Mouse (Mus musculus) Patski (cell line): ENCODE data around the gene Klf12. TPM values are rescaled to one million over a fixed set of nuclear protein-coding genes. Genes with fewer than 3 reads are reported as not detected.

Experiments
- ATAC-seq: fragments of 100-300 bp; one replicate; pipeline ENCODE4 v1.8.0; 2021
- CTCF ChIA-PET: fragments of 350-600 bp; sonication (Branson Sonifier 250); formaldehyde crosslinking; loops from one replicate; lab custom pipeline; 2022; ENCODE audit warnings: inconsistent platforms; lab: Charles Lee
- POLR2A ChIA-PET: fragments of 350-600 bp; sonication (Branson Sonifier 250); formaldehyde crosslinking; loops from one replicate; lab custom pipeline; 2022; ENCODE audit warnings: antibody characterized with exemption, inconsistent platforms; lab: Charles Lee
- DNase-seq: peaks from one replicate; pipeline ENCODE4 v3.0.0-alpha.2; 2011; ENCODE audit warnings: low read depth, low spot score
- H3K27me3 ChIP-seq: fragments of 371-371 bp; one replicate; pipeline ENCODE4 v1.5.1; 2021
- CTCF ChIP-seq: fragments of 100-300 bp; IDR thresholded peaks from one replicate; pipeline ENCODE4 v1.5.1; 2021
- in situ Hi-C: fragments of 300-500 bp; cut with MboI; formaldehyde crosslinking; loops from 3 replicates; pipeline ENCODE4 v1.11.1; 2018; ENCODE audit warnings: low pct_unique_long_range_greater_than_20kb, mixed read lengths
- polyA plus RNA-seq: library from polyadenylated mRNA; unstranded; gene quantifications from one replicate; pipeline ENCODE4 v1.2.3, GENCODE M21; 2021

Gene Klf12
- polyA plus RNA-seq, 1 experiment from 2014 or later: 1.9 TPM

DNA sequence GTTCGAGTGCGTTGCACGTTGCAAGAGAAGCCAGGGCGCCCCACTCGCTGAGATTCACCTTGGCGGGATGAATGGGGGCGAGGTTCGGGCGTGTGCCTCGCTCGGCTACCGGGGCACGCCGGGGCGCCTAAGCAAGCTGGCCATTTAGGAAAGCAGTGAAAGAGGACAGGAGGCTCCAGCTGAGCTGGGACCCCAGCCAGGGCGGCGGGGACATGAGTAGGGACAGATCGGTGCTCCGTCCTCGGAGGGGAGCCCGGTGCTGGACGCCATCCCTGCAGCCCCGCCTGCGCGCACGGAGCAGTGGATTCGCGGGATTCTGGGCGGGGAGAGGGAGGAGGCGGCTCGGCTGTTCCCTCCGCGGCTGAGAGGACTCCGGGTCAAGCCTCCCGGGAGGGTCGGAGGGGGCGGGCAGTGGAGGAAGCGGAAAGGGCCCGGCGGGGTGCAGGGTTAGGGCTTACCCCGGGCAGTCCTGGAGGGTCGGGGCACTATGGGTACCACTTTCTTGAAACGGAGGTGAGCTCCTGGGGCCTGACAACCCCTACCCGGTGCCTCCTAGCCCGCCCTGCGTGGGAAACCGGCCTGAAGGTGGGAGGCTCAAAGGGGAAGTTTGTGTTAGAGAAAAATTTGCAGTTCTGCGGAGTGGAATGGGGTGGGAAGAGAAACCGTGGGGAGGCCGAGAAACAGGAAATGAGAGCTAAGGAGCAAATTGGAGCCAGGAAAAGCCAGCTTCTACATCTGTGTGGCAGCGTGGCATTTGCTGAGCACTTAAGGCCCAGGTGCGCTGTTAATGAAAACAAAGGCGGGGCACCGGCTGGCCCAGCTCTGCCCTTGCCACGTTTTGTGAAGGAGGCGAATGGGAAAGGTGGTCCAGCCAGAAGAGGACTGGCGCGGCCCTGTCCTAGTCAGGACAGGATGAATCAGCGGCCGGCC lies 1.4 kb upstream of the Klf12 start:
- ChIA-PET CTCF (no interaction called here), POLR2A (no interaction called here)
- TF ChIP-seq CTCF: no peak
- DNase-seq (no peak), ATAC-seq (peak; percentile 37)
- in situ Hi-C loops: no loop called here
- H3K27me3 ChIP-seq: peaks cover 31% of the 10 kb centered on the region

GRCm38 (mm10) chr14:100284861-100285655 lies 579 bp upstream of the Klf12 start:
- POLR2A ChIA-PET: no interaction called here
- no peak for TF ChIP-seq CTCF
- ATAC-seq (peak; percentile 73), DNase-seq (no peak)
- CTCF ChIA-PET: no interaction called here
- in situ Hi-C loops: no loop called here
- H3K27me3 ChIP-seq: peaks cover 31% of the 10 kb centered on the region

GRCm38 (mm10) chr14:100283411-100284118 lies 914 bp downstream of the Klf12 start:
- ChIA-PET CTCF (no interaction called here), POLR2A (interaction anchor here (0.7 kb wide), 1 partner anchor 12 kb away, joined by 5 read pairs; no protein-coding TSS in a partner anchor)
- no peak for TF ChIP-seq CTCF
- DNase-seq (no peak), ATAC-seq (no peak)
- peaks cover 29% of the 10 kb centered on the region for H3K27me3 ChIP-seq
- in situ Hi-C loops: no loop called here

DNA sequence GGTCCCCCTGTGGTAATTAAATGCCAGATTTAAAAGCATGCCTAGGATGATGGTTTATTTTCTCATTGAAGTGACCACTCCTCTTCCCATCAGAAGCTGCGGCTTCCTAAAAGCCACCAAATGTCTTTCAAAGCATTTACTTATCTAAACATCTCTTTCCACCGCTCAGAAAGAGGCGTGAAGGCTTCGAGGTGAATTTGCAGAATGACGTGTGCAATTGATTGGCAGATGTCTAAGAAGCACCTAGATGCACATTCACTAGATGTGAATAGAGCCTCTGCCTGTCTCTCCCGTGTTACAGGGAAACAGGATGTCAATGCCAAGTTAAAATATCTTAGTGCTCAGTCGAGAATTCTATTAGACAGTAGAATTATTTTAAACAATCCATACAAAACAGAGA lies 1.8 kb downstream of the Klf12 start:
- no peak for TF ChIP-seq CTCF
- no peak for ATAC-seq
- in situ Hi-C loops: no loop called here
- no peak for DNase-seq
- peaks cover 23% of the 10 kb centered on the region for H3K27me3 ChIP-seq
- POLR2A ChIA-PET: no interaction called here
- CTCF ChIA-PET: no interaction called here

DNA sequence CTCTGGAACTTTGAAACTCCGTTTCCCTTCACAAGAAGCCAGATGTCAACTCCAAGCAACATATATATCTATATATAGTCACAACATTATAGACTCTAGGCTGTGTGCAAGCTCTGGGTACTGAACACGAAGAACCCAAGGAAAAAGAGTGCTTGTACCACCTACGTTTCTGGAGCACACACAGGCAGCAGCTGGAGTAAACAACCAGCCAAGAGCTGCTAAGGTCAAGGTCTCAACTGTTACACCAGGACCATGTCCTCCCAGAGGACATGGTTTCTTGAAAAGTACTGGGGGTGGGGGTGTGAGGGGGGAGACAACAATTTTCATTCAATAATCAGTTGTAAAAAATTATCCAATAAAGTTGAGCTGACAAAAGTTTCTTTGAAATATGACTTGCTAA lies 2.7 kb downstream of the Klf12 start:
- in situ Hi-C loops: no loop called here
- peaks cover 23% of the 10 kb centered on the region for H3K27me3 ChIP-seq
- CTCF ChIA-PET: no interaction called here
- no peak for ATAC-seq
- no peak for DNase-seq
- POLR2A ChIA-PET: interaction anchor here (0.7 kb wide), 1 partner anchor 589 kb away, joined by 3 read pairs; no protein-coding TSS in a partner anchor
- TF ChIP-seq CTCF: no peak

DNA sequence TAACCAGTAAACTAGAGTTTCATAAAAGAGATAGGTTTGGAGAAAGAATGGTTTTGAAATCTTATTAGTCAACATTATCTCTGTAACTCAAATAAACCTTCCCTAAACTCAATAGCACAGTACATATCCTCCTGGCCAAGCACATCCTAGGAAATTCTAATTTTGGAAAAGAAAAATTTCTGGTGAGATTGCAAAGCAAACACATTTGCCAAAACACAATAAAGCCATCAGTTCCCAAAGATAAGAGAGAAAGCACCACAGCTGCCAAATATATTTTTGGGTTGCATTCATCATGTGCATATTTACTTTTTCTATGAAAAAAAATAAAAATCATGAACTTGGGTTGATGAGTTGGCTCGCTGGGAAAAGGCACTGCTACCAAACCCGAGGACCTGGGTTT lies 10.3 kb downstream of the Klf12 start:
- DNase-seq: no peak
- ChIA-PET POLR2A (no interaction called here), CTCF (no interaction called here)
- no peaks in the 10 kb centered on the region for H3K27me3 ChIP-seq
- no peak for ATAC-seq
- TF ChIP-seq CTCF: no peak
- in situ Hi-C loops: no loop called here

- TF ChIP-seq CTCF: no peak
- ChIA-PET POLR2A (interaction anchor here (0.8 kb wide), 1 partner anchor 21 kb away, joined by 4 read pairs; no protein-coding TSS in a partner anchor), CTCF (no interaction called here)
- no peaks in the 10 kb centered on the region for H3K27me3 ChIP-seq
- no peak for DNase-seq
- no peak for ATAC-seq
- in situ Hi-C loops: no loop called here
These were observed 23.9 kb downstream of the Klf12 start for GRCm38 (mm10) chr14:100260531-100260930.

- ChIA-PET CTCF (no interaction called here), POLR2A (no interaction called here)
- TF ChIP-seq CTCF: no peak
- DNase-seq (no peak), ATAC-seq (no peak)
- in situ Hi-C loops: no loop called here
- H3K27me3 ChIP-seq: no peaks in the 10 kb centered on the region
These were observed 41.4 kb downstream of the Klf12 start for GRCm38 (mm10) chr14:100243046-100243445.

GRCm38 (mm10) chr14:100239874-100240273 lies 44.6 kb downstream of the Klf12 start:
- DNase-seq (no peak), ATAC-seq (no peak)
- in situ Hi-C loops: no loop called here
- TF ChIP-seq CTCF: no peak
- no peaks in the 10 kb centered on the region for H3K27me3 ChIP-seq
- ChIA-PET POLR2A (interaction anchor here (0.7 to 1.3 kb wide), 3 partner anchors 17 to 29 kb away, joined by 3 to 4 read pairs (median 3); no protein-coding TSS in a partner anchor), CTCF (interaction anchor here (1.7 kb wide), 1 partner anchor 19 kb away, joined by 4 read pairs; no protein-coding TSS in a partner anchor)

DNA sequence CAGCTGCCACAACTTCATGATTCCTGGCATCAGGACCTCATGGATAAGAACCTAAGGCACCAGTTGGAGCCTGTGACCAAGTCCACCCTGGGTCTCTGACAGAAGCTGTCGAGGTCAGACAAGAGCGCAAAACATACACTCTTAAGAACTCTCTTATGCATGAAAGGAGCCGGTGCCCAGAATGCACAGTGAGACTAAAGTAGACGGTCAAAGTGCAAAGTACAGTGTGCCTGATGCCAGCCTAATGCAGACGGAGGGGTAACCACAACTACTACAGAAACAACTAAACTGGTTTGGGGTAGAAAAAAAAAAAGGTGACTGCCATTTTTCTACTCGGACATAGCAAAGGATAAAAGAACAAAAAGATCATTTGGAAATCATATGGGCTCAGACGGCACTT lies 47.7 kb downstream of the Klf12 start:
- in situ Hi-C loops: no loop called here
- H3K27me3 ChIP-seq: no peaks in the 10 kb centered on the region
- POLR2A ChIA-PET: no interaction called here
- no peak for TF ChIP-seq CTCF
- no peak for ATAC-seq
- CTCF ChIA-PET: no interaction called here
- DNase-seq: no peak
